ENCODE assay signal across 15 mouse cellular contexts in the genomic region with DNA sequence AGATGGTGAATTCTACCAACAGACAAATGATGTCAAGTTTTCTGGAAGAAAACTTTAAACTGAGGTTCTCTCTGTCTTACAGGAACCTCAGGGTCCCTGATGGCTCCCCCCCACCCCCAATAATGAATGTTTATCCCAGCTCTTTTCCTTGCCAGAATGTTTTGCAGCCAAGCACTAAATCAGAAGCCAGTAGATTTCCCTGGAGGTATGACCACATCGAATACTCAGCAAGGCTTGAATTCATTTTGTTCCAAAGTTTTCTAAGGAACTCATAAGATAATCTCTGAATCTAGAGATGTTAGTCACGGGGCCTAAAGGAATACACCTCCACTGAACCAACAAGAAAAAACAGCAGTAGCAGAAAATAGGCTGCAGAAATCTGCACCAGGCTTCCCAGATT. TPM values are rescaled to one million over a fixed set of nuclear protein-coding genes. Genes with fewer than 3 reads are reported as not detected.
DNase-seq lines count a peak whose midpoint lies in the region; ATAC-seq lines count a peak whose summit lies in the region.
"Had no signal": no experiment of that assay in that cellular context is flagged by ENCODE, and none has a peak within 500 bp of the region (broad histone marks: within the 10 kb centered on the region; RNA-seq: fewer than 3 reads in every experiment).

No protein-coding gene starts in this region.

- H3K27me3 ChIP-seq in embryonic facial prominence, embryonic 14.5 days (replicated peaks; ENCODE audit: control insufficient read depth, insufficient read depth, low read length): no peaks in the 10 kb centered on the region
- no peaks in the 10 kb centered on the region for H3K27me3 ChIP-seq in hindbrain, embryonic 12.5 days

- H3K4me1 ChIP-seq in embryonic facial prominence, embryonic 14.5 days (ENCODE audit: control insufficient read depth, insufficient read depth, low read length): peaks cover 20% of the 10 kb centered on the region
- H3K4me1 ChIP-seq in hindbrain, embryonic 12.5 days: no peaks in the 10 kb centered on the region

- H3K36me3 ChIP-seq in embryonic facial prominence, embryonic 14.5 days (ENCODE audit: control insufficient read depth, insufficient read depth, low read length): no peaks in the 10 kb centered on the region
- no peaks in the 10 kb centered on the region for H3K36me3 ChIP-seq in hindbrain, embryonic 12.5 days
- H3K36me3 ChIP-seq: forebrain, embryonic 10.5 days; G1E had no signal

- intact Hi-C loops in heart, postnatal 25 days (cut with DNase I): no loop called here
- intact Hi-C loops in heart, postnatal 14 days (cut with DNase I): no loop called here

- ATAC-seq in embryonic facial prominence, embryonic 14.5 days (ENCODE audit: low read depth): peak; percentile 82
- no peak for ATAC-seq in hindbrain, embryonic 12.5 days (ENCODE audit: low FRiP score)

- peak; percentile 88 for DNase-seq in heart, adult 11 months
- no peak for DNase-seq in heart, postnatal 25 days (ENCODE audit: low spot score)
- peak; percentile 31 for DNase-seq in 3T3-L1 (ENCODE audit: low read depth, low spot score)
- peak; percentile 92 for DNase-seq in embryonic facial prominence, embryonic 14.5 days (ENCODE audit: low spot score)
- DNase-seq in heart, postnatal 14 days: peak; percentile 21 to 57
- no peak for DNase-seq in lung, postnatal 10 days
- DNase-seq: adrenal gland, adult 2 months; cerebellum, adult 8-10 months; kidney, postnatal 25 days; lung, embryonic 14.5 days; midbrain, embryonic 14.5 days had no signal

- WGBS in embryonic facial prominence, embryonic 14.5 days: 31% methylated on average over 2 of the region's 2 CpGs
- 82% methylated on average over 2 of the region's 2 CpGs for WGBS in hindbrain, embryonic 12.5 days

- H3K9ac ChIP-seq in embryonic facial prominence, embryonic 14.5 days (ENCODE audit: low read depth, low read length): no peak overlapping the region
- no peak overlapping the region for H3K9ac ChIP-seq in hindbrain, embryonic 12.5 days
- H3K9ac ChIP-seq: lung, embryonic 14.5 days had no signal

- H3K9me3 ChIP-seq in embryonic facial prominence, embryonic 14.5 days (ENCODE audit: control insufficient read depth, low read length): no peaks in the 10 kb centered on the region
- no peaks in the 10 kb centered on the region for H3K9me3 ChIP-seq in hindbrain, embryonic 12.5 days (replicated peaks)
- H3K9me3 ChIP-seq: forebrain, embryonic 10.5 days; G1E had no signal

- H3K27ac ChIP-seq in embryonic facial prominence, embryonic 14.5 days (replicated peaks; ENCODE audit: low read depth, low read length): peak overlapping the region; percentile 65
- no peak overlapping the region for H3K27ac ChIP-seq in hindbrain, embryonic 12.5 days
- H3K27ac ChIP-seq: forebrain, embryonic 10.5 days had no signal

- no peak overlapping the region for H3K4me2 ChIP-seq in embryonic facial prominence, embryonic 14.5 days (ENCODE audit: low read depth, low read length)
- H3K4me2 ChIP-seq in hindbrain, embryonic 12.5 days (replicated peaks): no peak overlapping the region
- H3K4me2 ChIP-seq: liver, embryonic 11.5 days; lung, embryonic 14.5 days had no signal

- no peak overlapping the region for H3K4me3 ChIP-seq in embryonic facial prominence, embryonic 14.5 days (ENCODE audit: low read depth, low read length)
- H3K4me3 ChIP-seq in hindbrain, embryonic 12.5 days: no peak overlapping the region
- H3K4me3 ChIP-seq: forebrain, embryonic 10.5 days had no signal

RNA-seq across cellular contexts. Expression of gene Supt20, which starts 45.0 kb away (rescaled TPM):
- 10 to 100 TPM; 18.4 to 18.9 TPM for total RNA-seq in heart, postnatal 25 days (2021)
- polyA plus RNA-seq in embryonic facial prominence, embryonic 14.5 days (2014; fragmentation: Nextera tagmentation; extraction: Ambion mirVana): 91.3 and 101 TPM in 2 replicates
- 10 to 100 TPM; 28.3 to 29.9 TPM for total RNA-seq in heart, postnatal 14 days (2021)
- 117 and 124 TPM in 2 replicates for polyA plus RNA-seq in hindbrain, embryonic 12.5 days (2016; fragmentation: Nextera tagmentation; extraction: Ambion mirVana)

Comparison
In these comparisons a context has a peak if more than half of its experiments do, and no peak if none do; other contexts are left out.
1. DNase-seq: peak in heart, adult 11 months (single experiment), 3T3-L1 (single experiment), embryonic facial prominence, embryonic 14.5 days (single experiment) and heart, postnatal 14 days (2 of 2); none in heart, postnatal 25 days (single experiment) and lung, postnatal 10 days (single experiment).